Mouse (Mus musculus): ENCODE results near the gene Rps13. TPM values are rescaled to one million over a fixed set of nuclear protein-coding genes. Genes with fewer than 3 reads are reported as not detected.

Rps13 gene
- 2,255 TPM for polyA plus RNA-seq (2015; fragmentation: Illumina TruSeq; extraction: RNeasy Lipid Tissue Mini Kit (QIAGEN cat#74804); ENCODE audit: insufficient read depth, low replicate concordance)

GRCm38 (mm10) chr7:116333713-116334668, at the start of gene Rps13:
Gene Rps13, minus strand, starts transcription at chr7:116334195.

GRCm38 (mm10) chr7:116307871-116308631, 25.9 kb downstream of the Rps13 start, which contains the start of gene Plekha7:
Gene Plekha7, minus strand, starts transcription at chr7:116308376.

Other genes with a start within 250 kb of the Rps13 start
- 0.37 TPM for gene Gm4353, start 249.6 kb downstream of the Rps13 start, polyA plus RNA-seq (2015; fragmentation: Illumina TruSeq; extraction: RNeasy Lipid Tissue Mini Kit (QIAGEN cat#74804); ENCODE audit: insufficient read depth, low replicate concordance)
- gene Plekha7, start 25.8 kb downstream of the Rps13 start, polyA plus RNA-seq (2015; fragmentation: Illumina TruSeq; extraction: RNeasy Lipid Tissue Mini Kit (QIAGEN cat#74804); ENCODE audit: insufficient read depth, low replicate concordance): 2.6 TPM
- gene Pik3c2a, start 109.3 kb upstream of the Rps13 start, polyA plus RNA-seq (2015; fragmentation: Illumina TruSeq; extraction: RNeasy Lipid Tissue Mini Kit (QIAGEN cat#74804); ENCODE audit: insufficient read depth, low replicate concordance): 39.1 TPM
- 50.2 TPM for gene Nucb2, start 170.2 kb upstream of the Rps13 start, polyA plus RNA-seq (2015; fragmentation: Illumina TruSeq; extraction: RNeasy Lipid Tissue Mini Kit (QIAGEN cat#74804); ENCODE audit: insufficient read depth, low replicate concordance)